Mouse (Mus musculus): Measurements from ENCODE around the gene 9130213A22Rik. TPM values are rescaled to one million over a fixed set of nuclear protein-coding genes. Genes with fewer than 3 reads are reported as not detected.

The 9130213A22Rik gene
- polyA plus RNA-seq, 1 experiment from 2014 or later, result 0.29 TPM

GRCm38 (mm10) chr11:69105796-69106195 is 16.6 kb downstream of the 9130213A22Rik start:
- Histone ChIP-seq H3K4me3 (ENCODE audit: inconsistent target) (no peak overlapping the region), H3K36me3 (ENCODE audit: inconsistent target) (peaks cover 85% of the 10 kb centered on the region), H3K27ac (no peak overlapping the region), H3K79me2 (ENCODE audit: inconsistent target) (peaks cover 5% of the 10 kb centered on the region)
- 95% methylated on average over 2 of the region's 2 CpGs for WGBS (ENCODE audit: missing documents)

- Histone ChIP-seq H3K27ac (no peak overlapping the region), H3K79me2 (ENCODE audit: inconsistent target) (peaks cover 11% of the 10 kb centered on the region), H3K4me3 (ENCODE audit: inconsistent target) (no peak overlapping the region), H3K36me3 (ENCODE audit: inconsistent target) (peaks cover 85% of the 10 kb centered on the region)
- WGBS (ENCODE audit: missing documents), result 95% methylated on average over 4 of the region's 6 CpGs
Measured at GRCm38 (mm10) chr11:69105227-69105626, 17.2 kb downstream of the 9130213A22Rik start.

- Histone ChIP-seq H3K79me2 (ENCODE audit: inconsistent target) (peaks cover 14% of the 10 kb centered on the region), H3K4me3 (ENCODE audit: inconsistent target) (no peak overlapping the region), H3K27ac (no peak overlapping the region), H3K36me3 (ENCODE audit: inconsistent target) (peaks cover 83% of the 10 kb centered on the region)
- WGBS (ENCODE audit: missing documents), result 98% methylated on average over 14 of the region's 14 CpGs
Measured at GRCm38 (mm10) chr11:69104487-69104886, 17.9 kb downstream of the 9130213A22Rik start.

GRCm38 (mm10) chr11:69103531-69104435 is 18.6 kb downstream of the 9130213A22Rik start:
- Histone ChIP-seq H3K36me3 (ENCODE audit: inconsistent target) (peaks cover 76% of the 10 kb centered on the region), H3K27ac (no peak overlapping the region), H3K79me2 (ENCODE audit: inconsistent target) (peaks cover 14% of the 10 kb centered on the region), H3K4me3 (ENCODE audit: inconsistent target) (no peak overlapping the region)
- 93% methylated on average over 15 of the region's 15 CpGs for WGBS (ENCODE audit: missing documents)

GRCm38 (mm10) chr11:69103121-69103520 is 19.3 kb downstream of the 9130213A22Rik start:
- 96% methylated on average over 14 of the region's 14 CpGs for WGBS (ENCODE audit: missing documents)
- Histone ChIP-seq H3K36me3 (ENCODE audit: inconsistent target) (peaks cover 69% of the 10 kb centered on the region), H3K27ac (no peak overlapping the region)

GRCm38 (mm10) chr11:69102403-69102725 is 20.0 kb downstream of the 9130213A22Rik start:
- 80% methylated on average over 7 of the region's 7 CpGs for WGBS (ENCODE audit: missing documents)
- H3K79me2 ChIP-seq (ENCODE audit: inconsistent target), result peaks cover 14% of the 10 kb centered on the region
- no peak overlapping the region for H3K27ac ChIP-seq
- no peak overlapping the region for H3K4me3 ChIP-seq (ENCODE audit: inconsistent target)
- peaks cover 62% of the 10 kb centered on the region for H3K36me3 ChIP-seq (ENCODE audit: inconsistent target)

More at GRCm38 (mm10) chr11:69103121-69103520, 19.3 kb downstream of the 9130213A22Rik start:
- Histone ChIP-seq H3K4me3 (ENCODE audit: inconsistent target) (no peak overlapping the region), H3K79me2 (ENCODE audit: inconsistent target) (peaks cover 14% of the 10 kb centered on the region)

GRCm38 (mm10) chr11:69101604-69102402 is 20.6 kb downstream of the 9130213A22Rik start:
- WGBS (ENCODE audit: missing documents), result 93% methylated on average over 17 of the region's 21 CpGs
- H3K36me3 ChIP-seq (ENCODE audit: inconsistent target), result peaks cover 56% of the 10 kb centered on the region
- H3K27ac ChIP-seq, result no peak overlapping the region
- H3K79me2 ChIP-seq (ENCODE audit: inconsistent target), result peaks cover 14% of the 10 kb centered on the region
- no peak overlapping the region for H3K4me3 ChIP-seq (ENCODE audit: inconsistent target)

- Histone ChIP-seq H3K36me3 (ENCODE audit: inconsistent target) (peaks cover 47% of the 10 kb centered on the region), H3K27ac (peak overlapping the region; percentile 79), H3K4me3 (ENCODE audit: inconsistent target) (peak overlapping the region; percentile 33), H3K79me2 (ENCODE audit: inconsistent target) (peaks cover 14% of the 10 kb centered on the region)
- WGBS (ENCODE audit: missing documents), result 71% methylated on average over 18 of the region's 20 CpGs
Measured at GRCm38 (mm10) chr11:69100639-69101360, 21.6 kb downstream of the 9130213A22Rik start.

- Histone ChIP-seq H3K4me3 (ENCODE audit: inconsistent target) (peak overlapping the region; percentile 54), H3K79me2 (ENCODE audit: inconsistent target) (peaks cover 14% of the 10 kb centered on the region), H3K36me3 (ENCODE audit: inconsistent target) (peaks cover 39% of the 10 kb centered on the region), H3K27ac (peak overlapping the region; percentile 92)
- 2% methylated on average over 23 of the region's 23 CpGs for WGBS (ENCODE audit: missing documents)
Measured at GRCm38 (mm10) chr11:69099915-69100345, 22.5 kb downstream of the 9130213A22Rik start.

GRCm38 (mm10) chr11:69099177-69099914 is 23.0 kb downstream of the 9130213A22Rik start:
- H3K4me3 ChIP-seq (ENCODE audit: inconsistent target), result peak overlapping the region; percentile 54
- 2% methylated on average over 22 of the region's 22 CpGs for WGBS (ENCODE audit: missing documents)
- peaks cover 33% of the 10 kb centered on the region for H3K36me3 ChIP-seq (ENCODE audit: inconsistent target)
- peak overlapping the region; percentile 92 for H3K27ac ChIP-seq
- H3K79me2 ChIP-seq (ENCODE audit: inconsistent target), result peaks cover 14% of the 10 kb centered on the region

GRCm38 (mm10) chr11:69098762-69099091 is 23.7 kb downstream of the 9130213A22Rik start:
- peaks cover 27% of the 10 kb centered on the region for H3K36me3 ChIP-seq (ENCODE audit: inconsistent target)
- H3K27ac ChIP-seq, result peak overlapping the region; percentile 92
- H3K4me3 ChIP-seq (ENCODE audit: inconsistent target), result peak overlapping the region; percentile 54
- WGBS (ENCODE audit: missing documents), result 0% methylated on average over 19 of the region's 19 CpGs
- peaks cover 14% of the 10 kb centered on the region for H3K79me2 ChIP-seq (ENCODE audit: inconsistent target)

GRCm38 (mm10) chr11:69098039-69098761 is 24.2 kb downstream of the 9130213A22Rik start:
- Histone ChIP-seq H3K79me2 (ENCODE audit: inconsistent target) (peaks cover 14% of the 10 kb centered on the region), H3K27ac (peak overlapping the region; percentile 61), H3K4me3 (ENCODE audit: inconsistent target) (no peak overlapping the region), H3K36me3 (ENCODE audit: inconsistent target) (peaks cover 21% of the 10 kb centered on the region)
- 18% methylated on average over 8 of the region's 8 CpGs for WGBS (ENCODE audit: missing documents)
